Mouse (Mus musculus): ENCODE results near the gene Tmem41a.

Gene Tmem41a

GRCm38 (mm10) chr16:21901286-21901685, 46.1 kb downstream of the Tmem41a start:
- no peak for DNase-seq (ENCODE audit: low spot score)

- DNase-seq (ENCODE audit: low spot score), result no peak
Measured at GRCm38 (mm10) chr16:21893890-21894289, 53.5 kb downstream of the Tmem41a start.

GRCm38 (mm10) chr16:21887601-21888000, 59.8 kb downstream of the Tmem41a start:
- no peak for DNase-seq (ENCODE audit: low spot score)
